Mouse (Mus musculus): ENCODE measurements around the gene Sapcd1.
"Not testable (repeated sequence)": the region's sequence is repeated elsewhere in the genome, so short reads cannot be mapped to it uniquely, and the experiment has no call there.

- TF ChIP-seq EP300, CTCF (IDR thresholded peaks at IDR 0.05; ENCODE audit: low read depth): not testable (repeated sequence)
Observed at GRCm38 (mm10) chr17:34995927-34996326, 31.9 kb downstream of the Sapcd1 start.

Data from liver, postnatal 0 days (tissue).